Comparison of ENCODE assay signal across 9 mouse cellular contexts in the genomic region with DNA sequence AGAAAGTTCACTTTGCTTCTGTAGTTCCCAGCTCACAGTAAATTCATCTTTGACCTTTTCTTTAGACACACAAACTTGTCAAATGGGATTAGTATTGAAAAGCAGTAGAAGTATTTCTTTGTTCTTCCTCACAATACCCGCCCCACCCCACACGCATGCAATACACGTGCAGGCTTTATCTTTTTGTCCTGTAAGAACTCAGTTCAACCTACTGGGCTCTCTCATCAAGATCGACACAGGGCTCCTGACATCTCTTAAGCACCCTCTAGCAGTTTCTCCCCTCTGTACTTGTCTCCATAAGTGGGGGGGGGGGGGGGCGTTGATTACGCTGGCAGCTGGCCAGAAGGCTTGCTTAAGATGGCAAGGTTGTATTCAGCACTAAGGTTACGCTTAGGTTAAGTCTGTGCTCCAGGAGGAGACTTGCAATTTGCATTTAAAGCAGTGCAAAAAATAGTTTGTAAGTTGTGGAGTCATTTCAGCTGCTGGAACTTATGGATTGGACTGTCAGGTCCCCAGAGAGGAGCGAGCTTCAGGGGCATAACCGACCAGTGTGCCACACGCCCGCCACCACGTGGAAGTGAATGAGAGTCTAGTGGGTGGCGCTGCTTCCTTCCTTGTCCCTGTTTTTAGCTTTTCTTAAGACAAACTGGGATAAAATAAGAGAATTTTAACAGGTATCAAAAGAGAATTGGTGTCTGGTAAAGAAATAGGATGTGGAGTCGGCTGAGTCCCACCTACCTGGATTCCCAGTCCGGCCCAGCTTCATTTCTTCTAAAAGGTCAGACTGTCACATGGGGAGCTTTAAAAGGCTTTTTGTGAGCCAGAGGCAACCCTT. TPM values are rescaled to one million over a fixed set of nuclear protein-coding genes. Genes with fewer than 3 reads are reported as not detected.
DNase-seq lines count a peak whose midpoint lies in the region; ATAC-seq lines count a peak whose summit lies in the region.
"Had no signal": no experiment of that assay in that cellular context is flagged by ENCODE, and none has a peak within 500 bp of the region (broad histone marks: within the 10 kb centered on the region; RNA-seq: fewer than 3 reads in every experiment).

No protein-coding gene starts in this region.

- H3K36me3 ChIP-seq in heart, embryonic 10.5 days, result peaks cover 12% of the 10 kb centered on the region
- H3K36me3 ChIP-seq in forebrain, embryonic 15.5 days, result no peaks in the 10 kb centered on the region
- no peaks in the 10 kb centered on the region for H3K36me3 ChIP-seq in liver, embryonic 16.5 days (ENCODE audit: control insufficient read depth, insufficient read depth)

- ATAC-seq in forebrain, embryonic 15.5 days (replicated peaks), result 0 out of 2 replicates have a peak, but pooled peaks have one; percentile 50
- ATAC-seq in liver, embryonic 16.5 days (ENCODE audit: low read depth), result peak; percentile 75

- H3K27ac ChIP-seq in heart, embryonic 10.5 days, result peak overlapping the region; percentile 81
- peak overlapping the region; percentile 31; the same call in 1 of the 2 replicates for H3K27ac ChIP-seq in forebrain, embryonic 15.5 days (replicated peaks)
- H3K27ac ChIP-seq in liver, embryonic 16.5 days (ENCODE audit: low read length), result peak overlapping the region; percentile 74

- no peaks in the 10 kb centered on the region for H3K9me3 ChIP-seq in heart, embryonic 10.5 days
- no peaks in the 10 kb centered on the region for H3K9me3 ChIP-seq in forebrain, embryonic 15.5 days
- no peaks in the 10 kb centered on the region for H3K9me3 ChIP-seq in liver, embryonic 16.5 days (replicated peaks; ENCODE audit: control insufficient read depth, low read length)

- peak; percentile 81 for DNase-seq in heart, embryonic 10.5 days (ENCODE audit: low spot score)
- no peak for DNase-seq in heart, adult 9 months (ENCODE audit: low spot score in 2 of 2)
- DNase-seq in ES-CJ7 (ENCODE audit: low read depth, low spot score) (peak; percentile 60), MN1 (ENCODE audit: low spot score) (no peak)
- no peak for DNase-seq in left cerebral cortex, postnatal 14 days (ENCODE audit: low spot score in 2 of 2)
- no peak for DNase-seq in gastrocnemius, adult 8-10 months (ENCODE audit: low spot score in 2 of 2)
- DNase-seq: cerebellum, adult 11-12 months had no signal

- WGBS in heart, embryonic 10.5 days, result 54% methylated on average over 15 of the region's 15 CpGs
- WGBS in forebrain, embryonic 15.5 days, result 25% methylated on average over 15 of the region's 15 CpGs
- WGBS in liver, embryonic 16.5 days (ENCODE audit: insufficient replicate concordance), result 43% methylated on average over 15 of the region's 15 CpGs

- peaks cover 10% of the 10 kb centered on the region for H3K27me3 ChIP-seq in heart, embryonic 10.5 days (ENCODE audit: insufficient read depth, poor library complexity, severe bottlenecking)
- no peaks in the 10 kb centered on the region for H3K27me3 ChIP-seq in forebrain, embryonic 15.5 days
- H3K27me3 ChIP-seq in liver, embryonic 16.5 days (ENCODE audit: control insufficient read depth, insufficient read depth, low read depth, low read length), result no peaks in the 10 kb centered on the region

- no peak overlapping the region for H3K4me2 ChIP-seq in forebrain, embryonic 15.5 days (replicated peaks)
- 0 out of 2 replicates have a peak overlapping the region, but pooled peaks have one; percentile 21 for H3K4me2 ChIP-seq in liver, embryonic 16.5 days (ENCODE audit: low read depth, low read length)

- H3K4me1 ChIP-seq in heart, embryonic 10.5 days, result peaks cover 41% of the 10 kb centered on the region
- H3K4me1 ChIP-seq in forebrain, embryonic 15.5 days, result peaks cover 31% of the 10 kb centered on the region
- H3K4me1 ChIP-seq in liver, embryonic 16.5 days (ENCODE audit: control insufficient read depth, low read depth, low read length), result peaks cover 24% of the 10 kb centered on the region

- intact Hi-C loops in left cerebral cortex, postnatal 14 days (cut with DNase I), result no loop called here

- H3K4me3 ChIP-seq in heart, embryonic 10.5 days, result peak overlapping the region; percentile 24; the same call in 1 of the 2 replicates
- H3K4me3 ChIP-seq in forebrain, embryonic 15.5 days, result no peak overlapping the region
- H3K4me3 ChIP-seq in liver, embryonic 16.5 days (ENCODE audit: low read depth, low read length), result no peak overlapping the region

- no peak overlapping the region for H3K9ac ChIP-seq in forebrain, embryonic 15.5 days (replicated peaks)
- no peak overlapping the region for H3K9ac ChIP-seq in liver, embryonic 16.5 days (ENCODE audit: low read depth, low read length)

RNA-seq across cellular contexts. Expression of a gene that starts 20.5 kb away (rescaled TPM):
- 20.0 and 20.4 TPM in 2 replicates for polyA plus RNA-seq in heart, embryonic 10.5 days (2016; fragmentation: Nextera tagmentation; extraction: Ambion mirVana)
- 25.7 and 27.6 TPM in 2 replicates for polyA plus RNA-seq in forebrain, embryonic 15.5 days (2015; fragmentation: Nextera tagmentation; extraction: Ambion mirVana)
- polyA plus RNA-seq in liver, embryonic 16.5 days (2015; fragmentation: Nextera tagmentation; extraction: Ambion mirVana), result 8.2 and 9.0 TPM in 2 replicates
- total RNA-seq in left cerebral cortex, postnatal 14 days (2021), result 100 to 1,000 TPM; 192 to 212 TPM
- total RNA-seq in gastrocnemius, adult 8-10 months (2022), result 10 to 100 TPM; 13.4 to 20.7 (median 15.7) TPM

RNA-seq across cellular contexts. Expression of a gene that starts 30.3 kb away (rescaled TPM):
- 217 and 273 TPM in 2 replicates for polyA plus RNA-seq in heart, embryonic 10.5 days (2016; fragmentation: Nextera tagmentation; extraction: Ambion mirVana)
- polyA plus RNA-seq in forebrain, embryonic 15.5 days (2015; fragmentation: Nextera tagmentation; extraction: Ambion mirVana), result 190 and 193 TPM in 2 replicates
- 202 and 255 TPM in 2 replicates for polyA plus RNA-seq in liver, embryonic 16.5 days (2015; fragmentation: Nextera tagmentation; extraction: Ambion mirVana)
- 10 to 100 TPM; 52.1 to 54.7 TPM for total RNA-seq in left cerebral cortex, postnatal 14 days (2021)
- 10 to 100 TPM; 19.1 to 21.7 (median 20.9) TPM for total RNA-seq in gastrocnemius, adult 8-10 months (2022)

RNA-seq across cellular contexts. Expression of a gene that starts 35.8 kb away (rescaled TPM):
- polyA plus RNA-seq in heart, embryonic 10.5 days (2016; fragmentation: Nextera tagmentation; extraction: Ambion mirVana), result 39.4 TPM in 2 replicates
- polyA plus RNA-seq in forebrain, embryonic 15.5 days (2015; fragmentation: Nextera tagmentation; extraction: Ambion mirVana), result 47.1 and 47.2 TPM in 2 replicates
- polyA plus RNA-seq in liver, embryonic 16.5 days (2015; fragmentation: Nextera tagmentation; extraction: Ambion mirVana), result 14.8 and 15.0 TPM in 2 replicates
- 10 to 100 TPM; 28.0 to 30.2 TPM for total RNA-seq in left cerebral cortex, postnatal 14 days (2021)
- total RNA-seq in gastrocnemius, adult 8-10 months (2022), result 10 to 100 TPM; 25.1 to 30.6 (median 28.4) TPM

Comparison
In these comparisons a context has a peak if more than half of its experiments do, and no peak if none do; other contexts are left out.
1. DNase-seq: peak in heart, embryonic 10.5 days (single experiment) and ES-CJ7 (single experiment); none in heart, adult 9 months (0 of 2), left cerebral cortex, postnatal 14 days (0 of 2), MN1 (single experiment) and gastrocnemius, adult 8-10 months (0 of 2).
2. H3K27ac ChIP-seq: peak in every context shown above with its lines; median percentile 81 in heart, embryonic 10.5 days; 74 in liver, embryonic 16.5 days; 31 in forebrain, embryonic 15.5 days.